Mouse (Mus musculus) limb, embryonic 13.5 days (tissue): ENCODE measurements at regions not wholly inside any gene's neighbourhood (a gene's known extent, or its start where the extent isn't known, plus 50 kb on each side); places are given as distances from the start of the nearest gene placed in this dataset.
"Not testable (repeated sequence)": the region's sequence is repeated elsewhere in the genome, so short reads cannot be mapped to it uniquely, and the experiment has no call there.

Experiments
- ATAC-seq: fragments of 200-750 bp; cut with Nextera tagmentation; 2 replicates; pipeline ENCODE4 v1.8.0; 2017; ENCODE audit warnings: low read depth, moderate number of reproducible peaks, moderate TSS enrichment; ENCODE audit not compliant: low FRiP score
- H3K27ac ChIP-seq: fragments of 300-500 bp; sonication (generic); 2 replicates; pipeline ENCODE4 v1.5.1; 2015; ENCODE audit warnings: inconsistent platforms, mild to moderate bottlenecking, moderate library complexity
- H3K27me3 ChIP-seq: fragments of 300-500 bp; sonication (generic); 2 replicates; pipeline ENCODE4 v1.6.1; 2015; ENCODE audit warnings: mild to moderate bottlenecking, inconsistent platforms
- H3K36me3 ChIP-seq: fragments of 300-500 bp; sonication (generic); 2 replicates; pipeline ENCODE4 v1.6.1; 2015; ENCODE audit warnings: inconsistent platforms, mild to moderate bottlenecking, moderate library complexity
- H3K4me1 ChIP-seq: fragments of 300-500 bp; sonication (generic); 2 replicates; pipeline ENCODE4 v1.6.1; 2015; ENCODE audit warnings: inconsistent platforms
- H3K4me2 ChIP-seq: fragments of 300-500 bp; sonication (generic); replicated peaks from 2 replicates; pipeline ENCODE4 v1.6.1; 2015; ENCODE audit warnings: inconsistent platforms, mild to moderate bottlenecking, moderate library complexity
- H3K4me3 ChIP-seq: fragments of 300-500 bp; sonication (generic); 2 replicates; pipeline ENCODE4 v1.5.1; 2015; ENCODE audit warnings: moderate library complexity, mild to moderate bottlenecking, inconsistent platforms
- H3K9ac ChIP-seq: fragments of 300-500 bp; sonication (generic); 2 replicates; pipeline ENCODE4 v1.6.1; 2015; ENCODE audit warnings: mild to moderate bottlenecking, inconsistent platforms
- H3K9me3 ChIP-seq: fragments of 300-500 bp; sonication (generic); 2 replicates; pipeline ENCODE4 v1.6.1; 2016; ENCODE audit warnings: inconsistent platforms
- WGBS: fragments of 180-500 bp; shearing (Covaris S2); methylation state at CpG from one replicate; pipeline ENCODE4 v1.1.7; 2015; 5-methylcytosine and 5-hydroxymethylcytosine counted together

DNA sequence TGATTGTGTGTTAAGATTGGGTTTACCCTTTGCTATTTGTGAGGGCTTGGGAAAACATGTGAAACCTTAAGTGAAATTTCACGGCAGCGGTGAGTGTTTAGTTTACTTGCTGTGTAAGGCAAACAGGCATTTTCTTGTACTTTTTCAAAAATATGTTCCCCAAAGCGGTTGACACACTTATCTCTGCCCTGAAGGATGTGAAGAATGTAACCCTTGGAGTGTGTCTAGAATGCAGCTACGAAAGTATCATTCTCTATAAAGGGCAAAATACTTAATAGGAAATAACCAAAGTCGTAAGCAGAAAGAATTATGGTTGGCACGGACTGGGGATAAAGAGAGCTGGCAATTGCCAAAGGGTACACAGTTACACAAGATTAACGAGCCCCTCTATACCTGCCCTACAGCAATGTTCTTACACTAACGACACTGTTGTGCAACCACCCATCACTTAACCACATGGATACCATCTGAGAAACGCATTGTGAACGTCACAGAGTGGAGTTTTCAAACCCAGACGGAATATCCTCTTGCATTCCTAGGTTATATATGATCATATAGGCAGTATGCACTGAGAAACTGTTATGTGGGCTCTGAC is 162.3 kb upstream of the 2610301B20Rik start:
- Histone ChIP-seq H3K4me3 (no peak overlapping the region), H3K9ac (no peak overlapping the region), H3K4me1 (peaks cover 18% of the 10 kb centered on the region), H3K36me3 (no peaks in the 10 kb centered on the region), H3K27me3 (no peaks in the 10 kb centered on the region), H3K9me3 (no peaks in the 10 kb centered on the region), H3K4me2 (no peak overlapping the region), H3K27ac (no peak overlapping the region)
- 41% methylated on average over 11 of the region's 11 CpGs for WGBS
- ATAC-seq: no peak

DNA sequence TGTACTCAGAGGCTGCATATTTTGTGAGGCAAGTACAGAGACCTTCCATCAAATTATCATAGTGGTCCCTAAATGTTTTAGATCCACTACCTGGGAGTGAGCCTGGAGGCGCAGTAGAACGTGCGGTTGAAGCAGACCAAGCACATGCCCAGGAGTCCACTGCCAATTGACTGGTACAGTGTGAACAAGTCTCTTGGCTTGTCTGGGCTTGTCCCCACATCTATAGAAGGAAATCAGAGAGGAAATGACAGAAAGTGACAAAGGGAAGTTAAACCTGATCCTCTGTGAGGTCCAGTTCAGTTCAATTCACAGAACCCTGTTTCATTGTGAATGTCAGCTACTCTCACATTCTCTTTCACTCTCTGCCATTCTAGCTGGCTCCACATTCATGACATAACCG is 151.0 kb upstream of the 2610301B20Rik start:
- 88% methylated on average over 4 of the region's 4 CpGs for WGBS
- Histone ChIP-seq H3K9me3 (no peaks in the 10 kb centered on the region), H3K4me3 (no peak overlapping the region), H3K9ac (no peak overlapping the region), H3K27me3 (no peaks in the 10 kb centered on the region), H3K4me1 (peaks cover 8% of the 10 kb centered on the region), H3K4me2 (no peak overlapping the region), H3K27ac (no peak overlapping the region), H3K36me3 (no peaks in the 10 kb centered on the region)
- ATAC-seq: no peak

DNA sequence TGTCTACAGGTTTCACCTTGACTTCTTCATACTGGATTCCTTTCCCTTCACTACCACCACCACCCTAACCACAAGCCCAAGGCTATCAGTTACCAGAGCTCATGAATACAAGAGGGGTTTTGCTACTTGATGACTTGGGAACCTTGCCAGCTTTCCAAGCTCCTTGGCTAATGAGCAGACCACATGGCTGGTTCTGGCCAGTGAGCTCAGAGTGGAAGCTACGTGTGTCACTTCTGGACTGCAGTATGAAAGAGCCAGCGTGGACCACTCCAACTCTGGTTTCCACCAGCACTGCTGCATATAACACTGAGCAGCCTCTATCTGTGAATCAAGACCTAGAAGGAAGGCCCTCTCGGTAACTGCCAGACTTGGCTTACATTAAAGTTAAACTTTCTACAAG is 146.4 kb upstream of the 2610301B20Rik start:
- Histone ChIP-seq H3K27me3 (no peaks in the 10 kb centered on the region), H3K4me2 (no peak overlapping the region), H3K27ac (no peak overlapping the region), H3K9ac (no peak overlapping the region), H3K4me3 (no peak overlapping the region), H3K36me3 (no peaks in the 10 kb centered on the region), H3K4me1 (peaks cover 8% of the 10 kb centered on the region), H3K9me3 (no peaks in the 10 kb centered on the region)
- peak; percentile 66 for ATAC-seq
- 52% methylated on average over 3 of the region's 3 CpGs for WGBS

DNA sequence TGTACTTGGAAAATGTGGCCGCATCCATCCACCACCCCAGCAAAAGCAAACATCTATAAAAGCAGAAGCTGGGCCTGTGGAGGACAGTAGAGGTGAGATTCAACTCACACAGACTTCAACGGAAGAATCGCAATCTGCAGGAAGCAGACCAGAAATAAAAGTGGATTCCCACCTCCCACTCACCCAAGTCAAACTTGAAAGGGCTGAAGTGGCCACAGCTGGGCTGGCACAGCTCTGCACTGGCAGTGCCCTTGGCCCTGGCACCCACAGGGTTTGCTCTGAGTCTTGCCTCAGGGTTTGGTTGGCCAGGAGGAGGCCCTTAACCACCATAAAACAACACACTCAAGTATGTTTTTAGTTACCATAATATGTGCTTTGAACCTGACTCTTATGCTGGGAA is 129.1 kb upstream of the 2610301B20Rik start:
- 87% methylated on average over 3 of the region's 3 CpGs for WGBS
- H3K27ac ChIP-seq: no peak overlapping the region
- no peaks in the 10 kb centered on the region; the same call in 1 of the 2 replicates for H3K27me3 ChIP-seq
- no peaks in the 10 kb centered on the region for H3K9me3 ChIP-seq
- H3K4me3 ChIP-seq: no peak overlapping the region
- no peak overlapping the region for H3K4me2 ChIP-seq
- H3K4me1 ChIP-seq: no peaks in the 10 kb centered on the region
- no peaks in the 10 kb centered on the region for H3K36me3 ChIP-seq
- no peak overlapping the region for H3K9ac ChIP-seq
- no peak for ATAC-seq

DNA sequence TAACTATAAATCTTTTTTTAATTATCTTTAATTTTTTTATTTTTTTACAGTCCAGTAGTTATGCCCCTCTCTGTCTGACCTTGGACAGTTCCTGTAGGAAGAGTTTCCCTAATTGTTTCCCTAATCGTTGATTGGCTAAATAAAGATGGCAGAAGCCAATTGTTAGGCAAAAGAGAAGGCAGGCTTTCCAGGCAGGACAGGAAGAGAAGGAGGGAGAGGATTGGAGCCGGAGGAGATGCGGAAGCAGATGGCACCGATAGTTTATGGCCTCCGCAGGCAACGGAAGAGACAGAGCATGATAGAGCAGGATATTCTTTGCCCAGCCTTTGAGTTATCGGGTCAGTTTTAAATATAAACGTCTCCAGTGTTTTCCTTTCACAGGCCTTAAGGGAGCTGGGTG is 125.5 kb upstream of the 2610301B20Rik start:
- 86% methylated on average over 8 of the region's 8 CpGs for WGBS
- H3K27me3 ChIP-seq: no peaks in the 10 kb centered on the region
- no peak overlapping the region for H3K27ac ChIP-seq
- no peak overlapping the region for H3K4me2 ChIP-seq
- no peaks in the 10 kb centered on the region for H3K4me1 ChIP-seq
- H3K9me3 ChIP-seq: no peaks in the 10 kb centered on the region
- no peak for ATAC-seq
- no peaks in the 10 kb centered on the region for H3K36me3 ChIP-seq
- no peak overlapping the region for H3K9ac ChIP-seq
- no peak overlapping the region for H3K4me3 ChIP-seq

DNA sequence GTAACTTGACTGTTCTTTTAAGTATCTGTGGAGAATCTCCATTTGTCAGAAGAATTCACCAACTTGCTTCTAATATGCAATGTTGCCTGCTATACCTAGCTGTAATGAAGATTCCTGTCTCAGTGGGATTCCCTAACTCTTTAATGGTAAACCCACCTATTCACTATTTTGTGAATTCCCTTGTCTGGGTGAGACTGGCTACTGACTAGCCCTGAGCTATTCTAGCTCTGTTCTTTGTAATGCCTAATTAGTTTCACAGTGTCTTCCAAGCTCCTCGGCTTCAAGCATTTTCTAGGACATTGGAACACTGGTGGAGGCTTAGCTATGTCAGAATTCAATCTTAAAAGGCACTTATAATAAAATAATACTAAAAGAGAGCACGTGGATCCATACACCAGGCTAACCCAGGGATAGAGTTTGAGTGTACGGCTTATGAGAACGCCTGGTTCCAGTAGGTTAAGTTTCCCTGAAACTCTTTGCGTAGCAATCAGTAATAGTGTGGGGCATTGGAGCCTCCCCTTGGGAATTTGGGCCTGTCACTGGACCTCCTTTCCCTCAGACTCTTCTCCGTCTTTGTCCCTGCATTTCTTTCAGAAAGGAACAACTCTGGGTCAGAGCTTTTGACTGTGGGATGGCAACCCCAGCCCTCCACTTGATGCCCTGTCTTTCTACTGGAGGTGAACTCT is 123.8 kb upstream of the 2610301B20Rik start:
- ATAC-seq, H3K9ac ChIP-seq, H3K9me3 ChIP-seq, H3K4me3 ChIP-seq, H3K4me2 ChIP-seq, H3K36me3 ChIP-seq, H3K27me3 ChIP-seq, H3K27ac ChIP-seq, H3K4me1 ChIP-seq: not testable (repeated sequence)
- WGBS: 74% methylated on average over 6 of the region's 6 CpGs

DNA sequence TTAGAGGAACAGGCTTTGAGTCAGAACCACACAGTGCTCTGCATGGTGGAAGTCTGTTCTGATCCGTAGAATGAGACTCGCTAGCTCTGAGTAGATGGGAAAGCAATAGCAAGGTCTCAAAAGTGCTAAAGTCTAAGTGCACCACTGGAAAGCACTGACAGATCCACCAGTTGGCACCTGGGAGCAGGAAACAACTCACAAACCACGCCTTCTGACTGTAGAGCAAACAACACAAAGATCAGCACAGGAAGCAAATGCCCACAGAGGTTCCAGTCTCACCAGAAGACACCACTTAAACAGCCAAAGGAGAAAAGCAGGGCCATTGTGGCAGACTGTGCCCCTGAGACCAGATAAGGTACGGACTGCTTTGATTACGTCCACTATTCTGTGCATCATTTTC is 121.1 kb upstream of the 2610301B20Rik start:
- H3K4me3 ChIP-seq: no peak overlapping the region
- no peak overlapping the region for H3K4me2 ChIP-seq
- no peak for ATAC-seq
- H3K27ac ChIP-seq: no peak overlapping the region
- no peaks in the 10 kb centered on the region for H3K36me3 ChIP-seq
- H3K27me3 ChIP-seq: no peaks in the 10 kb centered on the region
- H3K9me3 ChIP-seq: no peaks in the 10 kb centered on the region
- WGBS: 78% methylated on average over 5 of the region's 5 CpGs
- H3K4me1 ChIP-seq: no peaks in the 10 kb centered on the region
- H3K9ac ChIP-seq: no peak overlapping the region

DNA sequence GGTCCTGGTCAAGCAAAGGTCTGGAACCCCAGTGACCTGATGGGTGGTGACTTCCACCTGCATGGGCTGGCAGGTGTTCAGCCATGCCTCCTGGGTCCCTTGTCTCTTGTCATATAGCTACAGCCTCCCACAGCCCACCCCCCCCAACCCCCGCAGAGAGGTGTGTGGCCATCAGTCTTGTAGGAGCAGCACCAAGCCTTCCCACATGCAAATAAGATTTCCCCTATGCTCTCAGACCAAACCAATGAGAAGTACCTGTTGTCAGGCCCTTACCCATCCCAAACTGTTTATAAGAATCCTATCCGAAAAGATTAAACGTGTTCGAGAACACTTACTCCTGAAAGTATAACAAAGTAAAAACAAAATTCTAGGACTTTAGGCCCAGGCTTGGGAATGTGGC is 114.8 kb upstream of the 2610301B20Rik start:
- no peak for ATAC-seq
- WGBS: 92% methylated on average over 4 of the region's 4 CpGs

DNA sequence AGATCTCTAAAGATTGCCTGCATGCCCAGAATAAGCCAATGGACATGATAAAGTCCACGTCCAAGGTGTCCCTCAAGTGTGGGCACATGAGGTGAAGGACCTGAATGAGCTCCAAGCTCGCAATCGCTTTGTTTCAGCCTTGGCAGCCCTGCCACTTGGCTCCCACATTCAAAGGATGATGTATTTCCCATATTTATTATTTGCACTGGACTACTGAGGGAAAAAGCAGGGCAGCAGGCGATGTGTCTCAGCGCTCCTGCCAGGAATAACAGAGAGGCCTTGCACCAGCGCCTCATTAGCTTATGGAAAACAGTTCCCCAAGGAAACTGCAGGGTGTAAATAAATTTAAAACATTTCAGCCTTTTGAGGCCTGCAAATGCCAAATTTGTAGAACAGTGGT is 106.6 kb upstream of the 2610301B20Rik start:
- no peak for ATAC-seq
- Histone ChIP-seq H3K27me3 (no peaks in the 10 kb centered on the region), H3K4me1 (peaks cover 20% of the 10 kb centered on the region), H3K36me3 (no peaks in the 10 kb centered on the region), H3K27ac (no peak overlapping the region), H3K4me2 (no peak overlapping the region), H3K9ac (no peak overlapping the region), H3K4me3 (no peak overlapping the region), H3K9me3 (no peaks in the 10 kb centered on the region)
- WGBS: 53% methylated on average over 6 of the region's 6 CpGs

More for the DNA sequence above, 114.8 kb upstream of the 2610301B20Rik start:
- Histone ChIP-seq H3K9ac (no peak overlapping the region), H3K4me2 (no peak overlapping the region), H3K4me3 (no peak overlapping the region), H3K4me1 (no peaks in the 10 kb centered on the region), H3K9me3 (no peaks in the 10 kb centered on the region), H3K27me3 (no peaks in the 10 kb centered on the region), H3K27ac (no peak overlapping the region), H3K36me3 (no peaks in the 10 kb centered on the region)

DNA sequence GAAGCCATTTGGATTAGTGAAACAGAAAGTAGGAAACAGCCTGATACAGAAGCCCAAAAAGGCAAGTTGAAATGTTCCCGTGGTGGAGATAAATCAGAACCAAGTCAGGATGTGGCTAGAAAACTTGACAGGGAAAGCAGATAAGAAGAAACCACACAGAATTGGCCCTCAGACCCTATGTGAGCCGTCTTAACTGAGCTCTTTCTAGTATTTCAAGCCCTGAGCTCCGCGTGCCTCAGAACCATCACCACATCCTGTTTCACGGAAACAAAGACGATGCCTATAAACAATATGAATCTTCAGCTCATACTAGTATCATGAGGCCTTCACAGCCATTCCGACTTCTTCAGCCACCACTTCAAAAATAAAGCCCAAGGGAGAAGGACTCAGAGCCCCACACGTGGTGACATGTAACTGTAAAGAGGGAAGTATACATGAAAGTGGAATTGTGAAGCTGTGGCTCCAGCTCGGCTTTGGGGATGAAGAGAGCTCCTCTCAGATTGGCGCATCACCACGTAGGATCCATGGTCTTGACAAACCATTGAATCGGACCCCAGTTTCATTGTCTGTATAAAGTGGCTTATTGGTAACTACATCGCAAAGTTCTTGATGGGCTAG is 104.2 kb upstream of the 2610301B20Rik start:
- H3K27me3 ChIP-seq: no peaks in the 10 kb centered on the region
- H3K36me3 ChIP-seq: no peaks in the 10 kb centered on the region
- no peak for ATAC-seq
- H3K4me3 ChIP-seq: no peak overlapping the region
- no peaks in the 10 kb centered on the region for H3K9me3 ChIP-seq
- H3K9ac ChIP-seq: no peak overlapping the region
- 89% methylated on average over 13 of the region's 13 CpGs for WGBS
- no peak overlapping the region for H3K4me2 ChIP-seq
- H3K27ac ChIP-seq: no peak overlapping the region
- peaks cover 31% of the 10 kb centered on the region for H3K4me1 ChIP-seq

DNA sequence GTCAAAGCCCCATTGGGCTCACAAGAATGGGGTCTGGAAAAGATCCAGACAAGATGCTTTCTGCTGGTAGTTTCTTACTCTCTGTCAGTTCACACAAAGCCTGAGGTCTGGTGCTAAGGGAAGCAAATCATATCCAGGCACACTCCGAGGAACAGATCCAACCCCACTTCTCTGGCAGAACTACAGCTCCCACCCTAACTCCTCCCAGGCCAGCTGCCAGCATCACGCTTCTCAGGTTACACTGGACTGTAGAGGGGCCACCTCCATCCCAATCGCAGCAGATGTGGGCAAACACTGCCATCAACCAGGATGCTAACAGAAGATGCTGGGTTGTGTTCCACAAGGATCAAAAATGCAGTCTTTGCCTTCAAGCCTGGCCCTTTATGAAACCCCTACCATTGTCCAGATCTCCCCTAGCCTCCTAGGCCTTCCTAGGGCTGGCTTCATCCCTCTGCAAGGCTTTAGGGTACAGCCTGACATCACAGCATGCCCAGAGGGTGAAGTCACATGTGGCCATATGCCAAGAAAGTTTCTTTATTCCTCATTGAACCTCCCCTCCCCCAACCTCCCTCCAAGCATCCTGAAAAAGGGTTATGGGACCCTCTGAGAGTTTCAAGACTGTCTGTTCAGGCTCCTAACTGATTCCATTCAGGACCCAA is 99.6 kb upstream of the 2610301B20Rik start:
- H3K4me2 ChIP-seq: peak overlapping the region; percentile 12; the same call in 1 of the 2 replicates
- H3K36me3 ChIP-seq: no peaks in the 10 kb centered on the region
- no peak overlapping the region for H3K9ac ChIP-seq
- no peak overlapping the region for H3K4me3 ChIP-seq
- peaks cover 21% of the 10 kb centered on the region for H3K4me1 ChIP-seq
- 7% methylated on average over 3 of the region's 3 CpGs for WGBS
- H3K9me3 ChIP-seq: no peaks in the 10 kb centered on the region
- H3K27me3 ChIP-seq: no peaks in the 10 kb centered on the region
- H3K27ac ChIP-seq: peak overlapping the region; percentile 78
- peak; percentile 96 for ATAC-seq

DNA sequence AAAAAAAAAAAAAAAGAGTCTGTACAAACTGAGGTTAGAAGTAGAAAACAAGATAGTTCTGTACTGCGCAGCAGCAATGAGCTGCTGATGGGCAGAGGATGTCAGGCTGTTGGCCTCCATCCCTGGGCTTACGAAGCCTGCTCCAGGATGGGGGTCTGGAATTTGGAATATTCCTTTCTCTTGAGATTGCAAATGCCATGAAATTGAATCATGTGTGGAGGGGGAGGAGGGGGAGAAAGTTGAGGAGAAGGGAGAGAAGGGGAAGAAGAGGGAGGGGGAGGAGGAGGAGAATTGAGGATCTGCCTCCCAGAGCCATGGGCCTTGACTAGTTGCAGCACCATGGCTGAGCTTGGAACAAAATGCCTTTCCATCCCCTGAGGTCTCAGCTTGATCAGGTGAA is 87.6 kb upstream of the 2610301B20Rik start:
- Histone ChIP-seq H3K4me3 (no peak overlapping the region), H3K4me2 (no peak overlapping the region), H3K27ac (no peak overlapping the region), H3K27me3 (no peaks in the 10 kb centered on the region), H3K36me3 (no peaks in the 10 kb centered on the region), H3K9me3 (no peaks in the 10 kb centered on the region), H3K4me1 (no peaks in the 10 kb centered on the region), H3K9ac (no peak overlapping the region)
- 69% methylated on average over 2 of the region's 2 CpGs for WGBS
- ATAC-seq: no peak
